Mouse (Mus musculus) stomach, postnatal 0 days (tissue): ENCODE measurements at regions not wholly inside any gene's neighbourhood (a gene's known extent, or its start where the extent isn't known, plus 50 kb on each side); places are given as distances from the start of the nearest gene placed in this dataset.

Experiments used
- CTCF ChIP-seq: IDR thresholded peaks from 2 replicates; pipeline ENCODE4 v1.5.1; 2016; ENCODE audit warnings: antibody characterized with exemption, low read depth, mild to moderate bottlenecking, moderate library complexity
- EP300 ChIP-seq: optimal IDR thresholded peaks from 2 replicates; pipeline ENCODE3; 2016; ENCODE audit warnings: antibody characterized with exemption

- no peak for TF ChIP-seq CTCF
- no peak for TF ChIP-seq EP300
Measured at GRCm38 (mm10) chr15:102776218-102776850, 54.4 kb upstream of the Calcoco1 start.
